Mouse (Mus musculus) C2C12 (cell line): ENCODE data around the gene Ltbp3.

ENCODE experiments used
- CTCF ChIP-seq: IDR thresholded peaks from one replicate; pipeline ENCODE4 v1.5.1; 2011; ENCODE audit not compliant: control insufficient read depth, insufficient read depth, insufficient read length
- MAX ChIP-seq: IDR thresholded peaks from one replicate; pipeline ENCODE4 v1.6.1; 2011; ENCODE audit warnings: mild to moderate bottlenecking, control low read depth

- TF ChIP-seq CTCF (no peak), MAX (no peak)
Observed at GRCm38 (mm10) chr19:5721233-5721632, 19.5 kb upstream of the Ltbp3 start.
